Mouse (Mus musculus) E14TG2a.4 (cell line): ENCODE data around the gene Calm2.

Experiments used
- H3K27me3 ChIP-seq: 2 replicates; pipeline ENCODE4 v1.6.1; 2014; ENCODE audit warnings: low read length, control low read depth; ENCODE audit not compliant: insufficient read depth
- H3K36me3 ChIP-seq: 2 replicates; pipeline ENCODE4 v1.6.1; 2014; ENCODE audit warnings: low read length, control low read depth; ENCODE audit not compliant: insufficient read depth
- H3K4me1 ChIP-seq: replicated peaks from 2 replicates; pipeline ENCODE4 v1.6.1; 2014; ENCODE audit warnings: low read depth, low read length, control low read depth
- H3K4me3 ChIP-seq: replicated peaks from 2 replicates; pipeline ENCODE4 v1.5.1; 2014; ENCODE audit warnings: mild to moderate bottlenecking, low read length
- H3K9me3 ChIP-seq: 2 replicates; pipeline ENCODE4 v1.6.1; 2014; ENCODE audit warnings: low read length, control low read depth
- CTCF ChIP-seq: conservative IDR thresholded peaks from 2 replicates; pipeline ENCODE4 v1.5.1; 2014; ENCODE audit warnings: low read length
- NANOG ChIP-seq: IDR thresholded peaks from 2 replicates; pipeline ENCODE4 v1.6.1; 2014; ENCODE audit warnings: borderline replicate concordance, low read length, mixed read lengths
- POU5F1 ChIP-seq: IDR thresholded peaks from 2 replicates; pipeline ENCODE4 v1.6.1; 2014; ENCODE audit warnings: low read length, borderline replicate concordance

Calm2 gene

DNA sequence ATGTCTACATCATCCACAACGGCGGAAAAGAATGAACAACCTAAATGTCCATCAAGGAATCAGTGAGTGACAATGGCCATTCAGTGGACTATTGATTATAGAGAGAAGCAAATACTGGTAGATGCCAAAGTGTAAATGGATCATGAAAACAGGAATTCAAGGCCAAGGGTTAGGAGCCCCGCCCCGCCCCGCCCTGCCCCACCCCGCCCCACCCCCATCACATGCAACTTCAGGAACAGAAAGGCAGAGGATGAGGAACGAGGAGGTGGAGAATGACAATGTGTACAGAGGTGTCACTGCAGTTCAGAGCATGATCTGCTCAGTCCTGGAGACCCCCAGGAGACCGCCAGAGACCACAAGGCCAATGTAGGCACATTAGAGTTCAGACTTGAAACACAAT lies 23.5 kb upstream of the Calm2 start:
- peaks cover 15% of the 10 kb centered on the region; the same call in 1 of the 2 replicates for H3K27me3 ChIP-seq
- H3K4me3 ChIP-seq, result 0 out of 2 replicates have a peak overlapping the region, but pooled peaks have one; percentile 10
- TF ChIP-seq POU5F1 (no peak), NANOG (no peak), CTCF (no peak)

GRCm38 (mm10) chr17:87469428-87469827 lies 22.7 kb upstream of the Calm2 start:
- Histone ChIP-seq H3K9me3 (no peaks in the 10 kb centered on the region), H3K36me3 (no peaks in the 10 kb centered on the region), H3K27me3 (0 out of 2 replicates have a peak, but pooled peaks cover 7% of the 10 kb centered on the region), H3K4me3 (no peak overlapping the region), H3K4me1 (peaks cover 52% of the 10 kb centered on the region)
- TF ChIP-seq POU5F1 (no peak), NANOG (no peak), CTCF (no peak)

More for the DNA sequence above, 23.5 kb upstream of the Calm2 start:
- no peaks in the 10 kb centered on the region for H3K36me3 ChIP-seq
- H3K4me1 ChIP-seq, result peaks cover 60% of the 10 kb centered on the region
- H3K9me3 ChIP-seq, result no peaks in the 10 kb centered on the region

DNA sequence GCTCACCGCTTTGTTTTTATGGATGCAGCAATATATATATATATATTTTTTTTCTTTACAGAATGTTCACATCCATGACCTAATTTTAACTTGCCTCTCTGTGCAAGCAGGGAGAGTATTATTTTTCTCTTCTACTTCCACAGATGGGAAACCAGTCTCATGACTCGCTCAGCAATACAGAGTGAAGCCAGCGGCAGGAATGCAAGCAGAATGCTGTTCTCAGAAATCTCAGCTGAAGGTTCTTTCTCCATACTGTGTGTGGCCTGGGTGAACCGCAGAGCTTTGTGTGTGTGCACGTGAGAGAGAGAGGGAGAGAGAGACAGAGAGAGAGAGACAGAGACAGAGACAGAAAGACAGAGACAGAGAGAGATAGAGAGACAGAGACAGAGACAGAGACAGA lies 21.9 kb upstream of the Calm2 start:
- TF ChIP-seq NANOG (no peak), POU5F1 (no peak), CTCF (no peak)
- Histone ChIP-seq H3K27me3 (no peaks in the 10 kb centered on the region), H3K9me3 (no peaks in the 10 kb centered on the region), H3K36me3 (no peaks in the 10 kb centered on the region), H3K4me3 (no peak overlapping the region), H3K4me1 (peaks cover 47% of the 10 kb centered on the region)

GRCm38 (mm10) chr17:87461499-87461896 lies 14.8 kb upstream of the Calm2 start:
- no peaks in the 10 kb centered on the region for H3K36me3 ChIP-seq
- peaks cover 26% of the 10 kb centered on the region for H3K27me3 ChIP-seq
- H3K9me3 ChIP-seq, result no peaks in the 10 kb centered on the region
- no peak for TF ChIP-seq NANOG
- TF ChIP-seq CTCF, result no peak
- no peak for TF ChIP-seq POU5F1
- H3K4me3 ChIP-seq, result no peak overlapping the region
- H3K4me1 ChIP-seq, result peaks cover 36% of the 10 kb centered on the region

GRCm38 (mm10) chr17:87460669-87461498 lies 14.1 kb upstream of the Calm2 start:
- Histone ChIP-seq H3K4me3 (no peak overlapping the region), H3K36me3 (no peaks in the 10 kb centered on the region), H3K9me3 (no peaks in the 10 kb centered on the region), H3K27me3 (peaks cover 26% of the 10 kb centered on the region), H3K4me1 (peaks cover 36% of the 10 kb centered on the region)
- no peak for TF ChIP-seq POU5F1
- no peak for TF ChIP-seq CTCF
- no peak for TF ChIP-seq NANOG

- H3K4me3 ChIP-seq, result 0 out of 2 replicates have a peak overlapping the region, but pooled peaks have one; percentile 5
- peaks cover 36% of the 10 kb centered on the region for H3K4me1 ChIP-seq
- H3K9me3 ChIP-seq, result no peaks in the 10 kb centered on the region
- peaks cover 26% of the 10 kb centered on the region for H3K27me3 ChIP-seq
- TF ChIP-seq POU5F1, result no peak
- TF ChIP-seq CTCF, result no peak
- TF ChIP-seq NANOG, result no peak
- H3K36me3 ChIP-seq, result no peaks in the 10 kb centered on the region
Measured at GRCm38 (mm10) chr17:87459750-87460668, 13.3 kb upstream of the Calm2 start.

GRCm38 (mm10) chr17:87458911-87459749 lies 12.4 kb upstream of the Calm2 start:
- TF ChIP-seq POU5F1 (no peak), NANOG (no peak), CTCF (no peak)
- Histone ChIP-seq H3K4me3 (0 out of 2 replicates have a peak overlapping the region, but pooled peaks have one; percentile 5), H3K9me3 (no peaks in the 10 kb centered on the region), H3K36me3 (no peaks in the 10 kb centered on the region), H3K27me3 (peaks cover 26% of the 10 kb centered on the region), H3K4me1 (peaks cover 40% of the 10 kb centered on the region)
